Mouse (Mus musculus): ENCODE results near the gene Gps2. TPM values are rescaled to one million over a fixed set of nuclear protein-coding genes. Genes with fewer than 3 reads are reported as not detected.

The Gps2 gene
- total and polyA plus RNA-seq, 3 experiments, result 25.0 to 73.6 (median 29.4) TPM

- TF ChIP-seq USF2 (conservative IDR thresholded peaks at IDR 0.05; ENCODE audit: low read depth, low read length) (no peak), ELF1 (IDR thresholded peaks at IDR 0.05; ENCODE audit: low read depth, low read length) (0 out of 2 replicates have a peak, but pooled peaks have one; percentile 8), JUN (IDR thresholded peaks at IDR 0.05; ENCODE audit: insufficient read depth, low read depth, low read length) (no peak), ZNF384 (IDR thresholded peaks at IDR 0.05; ENCODE audit: low read depth, low read length) (no peak), UBTF (IDR thresholded peaks at IDR 0.05; ENCODE audit: low read depth, low read length) (no peak), POLR2AphosphoS2 (IDR thresholded peaks at IDR 0.05; ENCODE audit: low read depth, low read length) (no peak), USF1 (IDR thresholded peaks at IDR 0.05; ENCODE audit: low read depth, low read length) (peak; percentile 27; the same call in 1 of the 2 replicates), NELFE (IDR thresholded peaks at IDR 0.05; ENCODE audit: low read depth, low read length) (no peak), NRF1 (IDR thresholded peaks at IDR 0.05; ENCODE audit: low read depth, low read length) (no peak), TBP (conservative IDR thresholded peaks at IDR 0.05; ENCODE audit: low read depth, low read length) (no peak), KAT2A (IDR thresholded peaks at IDR 0.05; ENCODE audit: insufficient replicate concordance, low read length) (no peak), ZKSCAN1 (IDR thresholded peaks at IDR 0.05; ENCODE audit: borderline replicate concordance, low read depth, low read length) (no peak), ETS1 (conservative IDR thresholded peaks at IDR 0.05; ENCODE audit: low read depth, low read length) (no peak), MYC (IDR thresholded peaks at IDR 0.05; ENCODE audit: low read depth, low read length) (peak; percentile 98), JUND (conservative IDR thresholded peaks at IDR 0.05; ENCODE audit: low read depth, low read length) (no peak), MAX (IDR thresholded peaks at IDR 0.05; ENCODE audit: low read length) (peak; percentile 94), MAZ (IDR thresholded peaks at IDR 0.05; ENCODE audit: low read depth, low read length) (0 out of 2 replicates have a peak, but pooled peaks have one; percentile 26), ZMIZ1 (IDR thresholded peaks at IDR 0.05; ENCODE audit: low read depth, low read length) (no peak), POLR2A (IDR thresholded peaks at IDR 0.05; ENCODE audit: low read depth, low read length) (no peak), MXI1 (IDR thresholded peaks at IDR 0.05; ENCODE audit: low read depth, low read length) (peak; percentile 82), SIN3A (IDR thresholded peaks at IDR 0.05; ENCODE audit: low read length) (no peak; the same call in 1 of the 2 replicates), RCOR1 (conservative IDR thresholded peaks at IDR 0.05; ENCODE audit: low read depth, low read length) (no peak), RAD21 (IDR thresholded peaks at IDR 0.05; ENCODE audit: low read depth, low read length) (no peak), CHD1 (IDR thresholded peaks at IDR 0.05; ENCODE audit: low read depth, low read length) (no peak), CHD2 (IDR thresholded peaks at IDR 0.05; ENCODE audit: low read length) (peak; percentile 86), MAFK (IDR thresholded peaks at IDR 0.05; ENCODE audit: insufficient replicate concordance, low read length) (no peak), TCF12 (IDR thresholded peaks at IDR 0.05; ENCODE audit: low read depth, low read length) (no peak; the same call in 1 of the 2 replicates), CTCF (conservative IDR thresholded peaks at IDR 0.05 in 1 of 2, IDR thresholded peaks at IDR 0.05 in 1 of 2; ENCODE audit: low read depth in 2 of 2, low read length in 2 of 2) (no peak), EP300 (IDR thresholded peaks at IDR 0.05; ENCODE audit: low read length) (no peak), SMC3 (IDR thresholded peaks at IDR 0.05; ENCODE audit: low read depth, low read length) (no peak), E2F4 (IDR thresholded peaks at IDR 0.05; ENCODE audit: insufficient replicate concordance, low read depth, low read length) (no peak), MEF2A (IDR thresholded peaks at IDR 0.05; ENCODE audit: borderline replicate concordance, low read depth, low read length) (no peak; the same call in 1 of the 2 replicates), ZC3H11A (IDR thresholded peaks at IDR 0.05; ENCODE audit: low read depth, low read length) (no peak), GABPA (IDR thresholded peaks at IDR 0.05; ENCODE audit: insufficient replicate concordance, low read depth, low read length) (no peak), PAX5 (IDR thresholded peaks at IDR 0.05; ENCODE audit: low read length) (no peak), HCFC1 (IDR thresholded peaks at IDR 0.05; ENCODE audit: low read depth, low read length) (peak; percentile 54), BHLHE40 (IDR thresholded peaks at IDR 0.05; ENCODE audit: low read depth, low read length) (peak; percentile 85), IRF4 (IDR thresholded peaks at IDR 0.05; ENCODE audit: low read depth, low read length) (peak; percentile 12; the same call in 1 of the 2 replicates)
- no peaks in the 10 kb centered on the region for H3K9me3 ChIP-seq (replicated peaks; ENCODE audit: low read length)
- in situ Hi-C loops (cut with MboI; ENCODE audit: low pct_ligation_motif_present, low pct_unique_long_range_greater_than_20kb, low sequenced_read_pairs) (no loop called here), dilution Hi-C loops (cut with MboI; ENCODE audit: extremely low pct_ligation_motif_present, extremely low pct_unique_long_range_greater_than_20kb, low sequenced_read_pairs) (no loop called here)
- peak overlapping the region; percentile 29; the same call in 1 of the 2 replicates for H3K4me2 ChIP-seq (ENCODE audit: insufficient read depth, low read depth, poor library complexity, severe bottlenecking)
- H3K79me2 ChIP-seq (replicated peaks; ENCODE audit: control insufficient read depth, extremely low read depth, insufficient read depth, poor library complexity, severe bottlenecking), result peaks cover 51% of the 10 kb centered on the region
- peak overlapping the region; percentile 89 for H3K27ac ChIP-seq (ENCODE audit: insufficient read depth, low read depth)
- H3K27me3 ChIP-seq (replicated peaks), result no peaks in the 10 kb centered on the region
- H3K4me3 ChIP-seq (replicated peaks in 1 of 3; ENCODE audit: low read depth in 2 of 3, low read length in 2 of 3, poor library complexity in 1 of 3), result peak overlapping the region; percentile 90 to 99 (median 95)
- peak overlapping the region; percentile 97 for H3K9ac ChIP-seq (ENCODE audit: insufficient read depth, low read depth)
- H3K36me3 ChIP-seq (replicated peaks in 1 of 2; ENCODE audit: control insufficient read depth in 1 of 2, insufficient read depth in 1 of 2, low read length in 1 of 2), result peaks cover 36 to 40% of the 10 kb centered on the region in 2 experiments
- H3K4me1 ChIP-seq (ENCODE audit: control insufficient read depth in 1 of 2, insufficient read depth in 2 of 2), result peaks cover 17 to 50% of the 10 kb centered on the region in 2 experiments
- peak; percentile 66 for DNase-seq (ENCODE audit: extremely low read depth)
Observed at GRCm38 (mm10) chr11:69920266-69921031, 6.8 kb downstream of the Gps2 start.
